Mouse (Mus musculus): ENCODE results near the gene Camta1. TPM values are rescaled to one million over a fixed set of nuclear protein-coding genes. Genes with fewer than 3 reads are reported as not detected.

Camta1 gene
- polyA plus RNA-seq, 1 experiment from 2014 or later: 77.1 TPM

DNA sequence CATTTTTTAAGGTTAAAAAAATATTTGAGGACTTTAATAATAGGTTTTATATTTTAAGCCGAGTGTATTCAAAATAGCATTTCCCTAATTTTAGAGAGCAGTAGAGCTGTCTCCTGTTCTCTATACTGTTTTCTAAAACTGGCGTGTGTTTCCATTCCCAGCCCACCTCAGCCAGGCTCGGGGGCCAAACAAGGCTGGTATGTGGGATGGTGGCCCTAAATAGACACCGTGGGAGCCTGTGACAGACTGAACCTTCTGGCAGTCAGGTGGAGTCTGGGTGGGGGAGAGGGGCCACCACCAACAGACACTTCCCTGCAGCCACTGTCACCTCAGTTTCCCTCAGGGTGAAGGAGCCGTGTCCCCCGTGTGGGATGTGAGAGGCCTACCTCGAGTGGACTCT, 268.6 kb downstream of the Camta1 start:
- Histone ChIP-seq H3K4me2 (replicated peaks) (no peak overlapping the region), H3K4me1 (no peaks in the 10 kb centered on the region), H3K4me3 (replicated peaks) (no peak overlapping the region), H3K9ac (no peak overlapping the region), H3K27ac (replicated peaks) (no peak overlapping the region), H3K27me3 (no peaks in the 10 kb centered on the region), H3K9me3 (replicated peaks) (no peaks in the 10 kb centered on the region), H3K36me3 (no peaks in the 10 kb centered on the region)
- WGBS: 68% methylated on average over 7 of the region's 7 CpGs
- no peak for ATAC-seq (ENCODE audit: insufficient number of reproducible peaks, low FRiP score, low TSS enrichment, low read depth)

DNA sequence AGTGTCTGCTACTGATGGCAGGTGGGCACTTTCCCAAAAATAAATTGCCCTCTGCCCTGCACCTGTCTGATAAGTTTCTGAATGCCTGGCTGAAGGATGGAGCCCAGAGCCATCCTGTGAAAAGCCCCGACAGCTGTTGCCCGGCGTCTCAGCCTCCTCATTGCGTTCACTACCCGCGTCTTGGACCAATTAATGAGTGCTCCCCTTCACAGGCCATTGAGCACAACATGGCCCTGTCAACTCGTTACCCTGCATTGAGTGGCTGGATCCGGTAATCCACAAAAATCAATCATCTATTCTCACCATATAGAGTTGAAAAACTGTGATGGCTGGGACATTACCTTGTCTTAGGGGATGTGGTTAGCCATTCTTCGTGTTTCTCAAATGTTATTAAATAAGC, 275.6 kb downstream of the Camta1 start:
- no peak for ATAC-seq (ENCODE audit: insufficient number of reproducible peaks, low FRiP score, low TSS enrichment, low read depth)
- no peak overlapping the region for H3K27ac ChIP-seq (replicated peaks)
- H3K9ac ChIP-seq: no peak overlapping the region
- H3K4me1 ChIP-seq: no peaks in the 10 kb centered on the region
- 59% methylated on average over 9 of the region's 9 CpGs for WGBS
- H3K4me3 ChIP-seq (replicated peaks): no peak overlapping the region
- no peaks in the 10 kb centered on the region for H3K36me3 ChIP-seq
- no peak overlapping the region for H3K4me2 ChIP-seq (replicated peaks)
- no peaks in the 10 kb centered on the region for H3K9me3 ChIP-seq (replicated peaks)
- H3K27me3 ChIP-seq: no peaks in the 10 kb centered on the region

DNA sequence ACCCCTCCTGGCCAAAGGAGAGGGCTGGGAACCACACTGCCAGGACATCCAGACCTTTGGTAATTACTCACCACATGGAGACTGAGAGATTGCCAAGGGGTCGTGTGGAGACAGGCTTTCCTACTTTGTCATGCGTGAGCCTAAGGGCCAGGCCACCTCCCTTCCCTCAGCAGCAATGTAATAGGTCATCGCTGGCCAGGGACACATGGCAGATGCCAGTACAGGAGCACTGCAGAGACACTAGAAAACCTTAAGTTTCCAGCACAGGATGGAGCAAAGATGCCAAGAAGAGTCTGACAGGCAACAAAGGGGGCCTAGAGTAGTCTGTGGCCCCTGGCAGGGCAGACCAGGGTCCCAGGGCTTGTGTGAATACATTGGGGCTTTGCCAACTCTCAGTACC, 283.7 kb downstream of the Camta1 start:
- no peaks in the 10 kb centered on the region for H3K27me3 ChIP-seq
- no peak overlapping the region for H3K4me3 ChIP-seq (replicated peaks)
- H3K4me2 ChIP-seq (replicated peaks): no peak overlapping the region
- H3K4me1 ChIP-seq: no peaks in the 10 kb centered on the region
- no peaks in the 10 kb centered on the region for H3K9me3 ChIP-seq (replicated peaks)
- no peak overlapping the region for H3K27ac ChIP-seq (replicated peaks)
- ATAC-seq (ENCODE audit: insufficient number of reproducible peaks, low FRiP score, low TSS enrichment, low read depth): no peak
- H3K9ac ChIP-seq: no peak overlapping the region
- no peaks in the 10 kb centered on the region for H3K36me3 ChIP-seq
- 65% methylated on average over 3 of the region's 3 CpGs for WGBS

DNA sequence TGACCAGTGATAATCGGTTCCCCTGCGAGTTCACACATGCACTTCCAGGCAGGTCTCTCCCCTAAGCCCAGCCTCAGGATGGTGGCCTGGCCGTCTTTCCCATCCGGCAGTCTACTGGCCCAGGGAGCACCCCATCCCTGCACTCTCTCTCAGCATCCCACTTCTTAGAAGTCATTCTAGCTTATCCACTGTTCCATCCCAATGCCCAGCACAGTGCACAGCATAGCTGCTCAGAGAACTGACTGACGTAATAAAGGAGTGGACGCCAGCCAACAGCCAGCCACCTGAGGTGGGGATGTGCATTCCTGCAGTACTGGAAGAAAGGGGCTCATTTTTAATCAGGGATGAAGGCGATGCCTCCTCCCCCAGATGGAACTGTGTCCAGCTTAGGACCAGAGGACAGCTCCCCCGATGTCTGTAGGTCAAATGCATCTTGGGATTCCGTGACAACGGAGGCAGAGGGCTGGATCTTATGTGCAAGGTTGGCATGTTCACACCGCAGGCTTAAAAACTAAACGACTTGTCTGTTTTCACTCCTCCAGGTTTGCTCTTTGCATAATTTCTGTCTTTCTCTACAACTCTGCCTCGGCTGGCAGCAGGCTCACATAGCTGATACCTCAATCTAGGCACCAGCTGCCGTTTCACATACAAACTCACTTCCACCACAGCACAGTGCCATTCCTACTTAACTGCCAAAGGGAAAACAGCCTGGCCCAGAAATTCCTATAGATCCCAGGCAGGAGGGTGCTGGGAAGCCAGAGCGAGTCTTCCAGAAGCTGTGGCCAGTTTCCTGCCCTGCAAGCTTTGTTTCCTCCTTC, 285.2 kb downstream of the Camta1 start:
- 72% methylated on average over 15 of the region's 15 CpGs for WGBS
- Histone ChIP-seq H3K27ac (replicated peaks) (no peak overlapping the region), H3K4me2 (replicated peaks) (no peak overlapping the region), H3K9ac (no peak overlapping the region), H3K36me3 (no peaks in the 10 kb centered on the region), H3K9me3 (replicated peaks) (no peaks in the 10 kb centered on the region), H3K4me1 (no peaks in the 10 kb centered on the region), H3K4me3 (replicated peaks) (no peak overlapping the region), H3K27me3 (no peaks in the 10 kb centered on the region; the same call in 1 of the 2 replicates)
- ATAC-seq (ENCODE audit: insufficient number of reproducible peaks, low FRiP score, low TSS enrichment, low read depth): no peak

- no peaks in the 10 kb centered on the region; the same call in 1 of the 2 replicates for H3K27me3 ChIP-seq
- H3K4me1 ChIP-seq: no peaks in the 10 kb centered on the region
- ATAC-seq (ENCODE audit: insufficient number of reproducible peaks, low FRiP score, low TSS enrichment, low read depth): no peak
- no peaks in the 10 kb centered on the region for H3K9me3 ChIP-seq (replicated peaks)
- H3K36me3 ChIP-seq: no peaks in the 10 kb centered on the region
- H3K4me2 ChIP-seq (replicated peaks): no peak overlapping the region
- no peak overlapping the region for H3K4me3 ChIP-seq (replicated peaks)
- no peak overlapping the region for H3K27ac ChIP-seq (replicated peaks)
- H3K9ac ChIP-seq: no peak overlapping the region
- 59% methylated on average over 5 of the region's 5 CpGs for WGBS
Measured at GRCm38 (mm10) chr4:151572716-151573115, 289.0 kb downstream of the Camta1 start.

- 65% methylated on average over 3 of the region's 3 CpGs for WGBS
- Histone ChIP-seq H3K27ac (replicated peaks) (no peak overlapping the region), H3K4me3 (replicated peaks) (no peak overlapping the region), H3K9me3 (replicated peaks) (no peaks in the 10 kb centered on the region), H3K4me2 (replicated peaks) (no peak overlapping the region), H3K27me3 (no peaks in the 10 kb centered on the region; the same call in 1 of the 2 replicates), H3K4me1 (0 out of 2 replicates have a peak, but pooled peaks cover 4% of the 10 kb centered on the region), H3K36me3 (no peaks in the 10 kb centered on the region), H3K9ac (no peak overlapping the region)
- ATAC-seq (ENCODE audit: insufficient number of reproducible peaks, low FRiP score, low TSS enrichment, low read depth): no peak
Measured at GRCm38 (mm10) chr4:151569586-151569985, 292.1 kb downstream of the Camta1 start.

GRCm38 (mm10) chr4:151568887-151569286, 292.8 kb downstream of the Camta1 start:
- no peak overlapping the region for H3K4me3 ChIP-seq (replicated peaks)
- H3K27ac ChIP-seq (replicated peaks): no peak overlapping the region
- H3K4me1 ChIP-seq: 0 out of 2 replicates have a peak, but pooled peaks cover 4% of the 10 kb centered on the region
- H3K9ac ChIP-seq: no peak overlapping the region
- no peak overlapping the region for H3K4me2 ChIP-seq (replicated peaks)
- no peaks in the 10 kb centered on the region; the same call in 1 of the 2 replicates for H3K27me3 ChIP-seq
- 59% methylated on average over 7 of the region's 7 CpGs for WGBS
- H3K9me3 ChIP-seq (replicated peaks): no peaks in the 10 kb centered on the region
- no peaks in the 10 kb centered on the region for H3K36me3 ChIP-seq
- ATAC-seq (ENCODE audit: insufficient number of reproducible peaks, low FRiP score, low TSS enrichment, low read depth): no peak

GRCm38 (mm10) chr4:151567105-151567504, 294.6 kb downstream of the Camta1 start:
- Histone ChIP-seq H3K4me3 (replicated peaks) (no peak overlapping the region), H3K4me2 (replicated peaks) (no peak overlapping the region), H3K9me3 (replicated peaks) (no peaks in the 10 kb centered on the region), H3K27me3 (no peaks in the 10 kb centered on the region; the same call in 1 of the 2 replicates), H3K4me1 (0 out of 2 replicates have a peak, but pooled peaks cover 4% of the 10 kb centered on the region), H3K9ac (no peak overlapping the region), H3K36me3 (no peaks in the 10 kb centered on the region), H3K27ac (replicated peaks) (no peak overlapping the region)
- WGBS: 83% methylated on average over 4 of the region's 4 CpGs
- no peak for ATAC-seq (ENCODE audit: insufficient number of reproducible peaks, low FRiP score, low TSS enrichment, low read depth)

GRCm38 (mm10) chr4:151555505-151555904, 306.2 kb downstream of the Camta1 start:
- no peaks in the 10 kb centered on the region for H3K4me1 ChIP-seq
- ATAC-seq (ENCODE audit: insufficient number of reproducible peaks, low FRiP score, low TSS enrichment, low read depth): no peak
- 73% methylated on average over 9 of the region's 9 CpGs for WGBS

DNA sequence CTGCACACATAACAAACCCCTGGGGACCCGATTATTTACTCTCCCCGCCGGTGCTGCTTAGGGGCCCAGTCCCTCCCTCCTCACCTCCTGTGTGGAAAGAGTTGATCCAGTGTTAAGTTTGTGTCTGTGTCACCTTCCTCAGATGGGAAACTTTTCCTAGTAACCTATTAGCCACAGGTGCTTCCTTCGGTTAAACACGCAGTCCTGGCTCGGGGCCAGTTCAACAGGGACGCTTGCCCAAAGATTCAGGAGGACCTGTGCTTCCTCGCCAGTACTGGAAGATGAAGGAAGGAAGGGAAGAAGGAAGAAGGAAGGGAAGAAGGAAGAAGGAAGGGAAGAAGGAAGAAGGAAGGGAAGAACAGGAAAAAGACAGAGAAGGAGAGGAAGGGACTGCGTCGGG, 312.2 kb downstream of the Camta1 start:
- H3K4me1 ChIP-seq: no peaks in the 10 kb centered on the region
- no peaks in the 10 kb centered on the region for H3K27me3 ChIP-seq

More at GRCm38 (mm10) chr4:151555505-151555904, 306.2 kb downstream of the Camta1 start:
- Histone ChIP-seq H3K9ac (no peak overlapping the region), H3K4me2 (replicated peaks) (no peak overlapping the region), H3K9me3 (replicated peaks) (no peaks in the 10 kb centered on the region), H3K27me3 (no peaks in the 10 kb centered on the region), H3K27ac (replicated peaks) (no peak overlapping the region), H3K4me3 (replicated peaks) (no peak overlapping the region), H3K36me3 (no peaks in the 10 kb centered on the region)

GRCm38 (mm10) chr4:151545452-151545851, 316.2 kb downstream of the Camta1 start:
- ATAC-seq (ENCODE audit: insufficient number of reproducible peaks, low FRiP score, low TSS enrichment, low read depth): no peak
- Histone ChIP-seq H3K9ac (no peak overlapping the region), H3K4me2 (replicated peaks) (no peak overlapping the region), H3K36me3 (no peaks in the 10 kb centered on the region), H3K4me1 (no peaks in the 10 kb centered on the region), H3K27ac (replicated peaks) (no peak overlapping the region), H3K9me3 (replicated peaks) (no peaks in the 10 kb centered on the region), H3K4me3 (replicated peaks) (no peak overlapping the region), H3K27me3 (no peaks in the 10 kb centered on the region)
- WGBS: 73% methylated on average over 3 of the region's 3 CpGs

More for the DNA sequence above, 312.2 kb downstream of the Camta1 start:
- no peak for ATAC-seq (ENCODE audit: insufficient number of reproducible peaks, low FRiP score, low TSS enrichment, low read depth)
- WGBS: 54% methylated on average over 10 of the region's 10 CpGs
- no peak overlapping the region for H3K9ac ChIP-seq
- no peak overlapping the region for H3K4me3 ChIP-seq (replicated peaks)
- H3K27ac ChIP-seq (replicated peaks): no peak overlapping the region
- no peak overlapping the region for H3K4me2 ChIP-seq (replicated peaks)
- H3K9me3 ChIP-seq (replicated peaks): no peaks in the 10 kb centered on the region
- no peaks in the 10 kb centered on the region for H3K36me3 ChIP-seq

- Histone ChIP-seq H3K27ac (replicated peaks) (no peak overlapping the region), H3K9ac (no peak overlapping the region), H3K27me3 (no peaks in the 10 kb centered on the region), H3K9me3 (replicated peaks) (no peaks in the 10 kb centered on the region), H3K36me3 (no peaks in the 10 kb centered on the region), H3K4me1 (peaks cover 10% of the 10 kb centered on the region), H3K4me2 (replicated peaks) (no peak overlapping the region), H3K4me3 (replicated peaks) (no peak overlapping the region)
- 67% methylated on average over 5 of the region's 5 CpGs for WGBS
- no peak for ATAC-seq (ENCODE audit: insufficient number of reproducible peaks, low FRiP score, low TSS enrichment, low read depth)
Measured at GRCm38 (mm10) chr4:151544191-151544590, 317.5 kb downstream of the Camta1 start.
